Mouse (Mus musculus): ENCODE measurements around the gene Pitpnm2. TPM values are rescaled to one million over a fixed set of nuclear protein-coding genes. Genes with fewer than 3 reads are reported as not detected.

The Pitpnm2 gene
- total and polyA plus RNA-seq, 3 experiments, result 7.0 to 22.2 TPM; not detected in 1

DNA sequence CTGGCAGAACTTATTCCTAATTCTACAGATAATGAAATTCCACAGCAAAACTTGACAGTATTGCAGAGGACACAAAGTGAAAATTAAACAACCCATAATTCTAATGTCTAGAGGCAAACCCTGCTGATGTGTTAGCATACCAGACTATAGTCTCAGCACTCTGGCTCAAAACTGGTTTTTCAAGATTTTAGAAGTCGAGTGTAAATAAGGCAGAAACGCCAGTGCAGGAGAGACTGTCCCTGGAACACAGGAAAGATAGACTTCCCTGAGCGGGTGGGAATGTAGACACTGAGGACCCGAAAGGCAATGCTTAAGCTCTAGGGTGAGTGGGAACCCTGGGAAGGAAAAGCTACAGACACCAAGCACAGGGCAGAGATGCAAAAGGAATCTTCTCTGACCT is 12.5 kb upstream of the Pitpnm2 start:
- Histone ChIP-seq H3K9me3 (replicated peaks; ENCODE audit: insufficient read depth, low read length) (no peaks in the 10 kb centered on the region), H3K79me2 (ENCODE audit: control insufficient read depth, insufficient read depth, low read length, poor library complexity) (no peaks in the 10 kb centered on the region), H3K27me3 (ENCODE audit: control insufficient read depth in 1 of 2, insufficient read depth in 2 of 2, low read length in 2 of 2) (no peaks in the 10 kb centered on the region), H3K4me1 (ENCODE audit: control insufficient read depth in 1 of 2, insufficient read depth in 2 of 2, low read length in 2 of 2) (peaks cover 4 to 14% of the 10 kb centered on the region in 2 experiments; a peak in 2 of 4 replicates), H3K4me3 (ENCODE audit: control insufficient read depth in 1 of 2, insufficient read depth in 1 of 2, low read depth in 2 of 2, low read length in 2 of 2) (no peak overlapping the region), H3K36me3 (ENCODE audit: control insufficient read depth in 1 of 2, insufficient read depth in 2 of 2, low read length in 2 of 2) (peaks cover 12 to 16% of the 10 kb centered on the region in 2 experiments), H3K27ac (ENCODE audit: control insufficient read depth, low read depth, low read length) (no peak overlapping the region), H3K9ac (ENCODE audit: control insufficient read depth, low read depth, low read length, poor library complexity, severe bottlenecking) (no peak overlapping the region)
- TF ChIP-seq USF2 (IDR thresholded peaks at IDR 0.05; ENCODE audit: borderline replicate concordance in 1 of 2, insufficient read depth in 1 of 2, low read depth in 1 of 2, low read length in 2 of 2) (no peak), GABPA (IDR thresholded peaks at IDR 0.05; ENCODE audit: low read depth, low read length) (no peak), UBTF (IDR thresholded peaks at IDR 0.05; ENCODE audit: borderline replicate concordance, insufficient read depth, low read depth, low read length) (no peak), CTCF (IDR thresholded peaks at IDR 0.05 in 2 of 3, conservative IDR thresholded peaks at IDR 0.05 in 1 of 3; ENCODE audit: control insufficient read depth in 1 of 3, insufficient read depth in 1 of 3, low read depth in 2 of 3, low read length in 3 of 3, poor library complexity in 1 of 3, severe bottlenecking in 1 of 3) (no peak), TAL1 (IDR thresholded peaks at IDR 0.05; ENCODE audit: low read length) (no peak), ZC3H11A (IDR thresholded peaks at IDR 0.05; ENCODE audit: low read depth, low read length) (no peak)
- no peak for DNase-seq (ENCODE audit: low read depth, low spot score)

DNA sequence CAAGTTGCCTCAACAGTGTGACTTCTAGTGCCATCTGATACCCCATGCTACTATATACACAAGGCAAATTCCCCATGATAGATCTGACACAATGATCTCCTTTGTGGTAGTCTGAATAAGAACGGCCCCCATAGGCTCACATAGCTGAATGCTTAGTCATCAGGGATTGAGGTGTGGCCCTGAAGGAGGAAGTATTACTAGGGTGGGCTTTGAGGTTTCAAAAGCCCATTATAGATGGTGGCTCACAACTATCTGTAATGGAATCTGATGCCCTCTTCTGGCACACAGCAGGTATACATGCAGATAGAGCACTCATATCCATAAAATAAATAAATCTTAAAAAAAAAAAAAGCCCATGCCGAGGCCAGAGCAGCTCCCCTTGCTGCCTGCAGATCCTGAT is 9.6 kb upstream of the Pitpnm2 start:
- no peaks in the 10 kb centered on the region for H3K9me3 ChIP-seq (replicated peaks; ENCODE audit: insufficient read depth, low read length)
- no peak overlapping the region for H3K27ac ChIP-seq (ENCODE audit: control insufficient read depth, low read depth, low read length)
- TF ChIP-seq E2F4 (IDR thresholded peaks at IDR 0.05; ENCODE audit: borderline replicate concordance, low read depth, low read length) (no peak), CTCF (IDR thresholded peaks at IDR 0.05 in 2 of 3, conservative IDR thresholded peaks at IDR 0.05 in 1 of 3; ENCODE audit: control insufficient read depth in 1 of 3, insufficient read depth in 1 of 3, low read depth in 2 of 3, low read length in 3 of 3, poor library complexity in 1 of 3, severe bottlenecking in 1 of 3) (no peak), TAL1 (IDR thresholded peaks at IDR 0.05; ENCODE audit: low read length) (no peak), MYB (IDR thresholded peaks at IDR 0.05; ENCODE audit: low read depth, low read length) (no peak), RAD21 (IDR thresholded peaks at IDR 0.05; ENCODE audit: low read depth, low read length) (no peak), ETS1 (IDR thresholded peaks at IDR 0.05; ENCODE audit: low read depth, low read length) (no peak), JUND (IDR thresholded peaks at IDR 0.05; ENCODE audit: low read depth, low read length) (no peak), NRF1 (IDR thresholded peaks at IDR 0.05; ENCODE audit: insufficient read depth, low read depth, low read length, poor library complexity, severe bottlenecking) (no peak), CHD1 (IDR thresholded peaks at IDR 0.05; ENCODE audit: low read depth, low read length) (no peak), NELFE (IDR thresholded peaks at IDR 0.05; ENCODE audit: low read depth, low read length) (no peak), MXI1 (IDR thresholded peaks at IDR 0.05; ENCODE audit: low read depth, low read length) (no peak), CHD2 (IDR thresholded peaks at IDR 0.05; ENCODE audit: low read length) (no peak), POLR2A (IDR thresholded peaks at IDR 0.05; ENCODE audit: control insufficient read depth in 1 of 2, insufficient read depth in 1 of 2, low read depth in 1 of 2, low read length in 2 of 2, poor library complexity in 1 of 2) (no peak), POLR2AphosphoS2 (IDR thresholded peaks at IDR 0.05; ENCODE audit: low read length) (no peak), USF2 (IDR thresholded peaks at IDR 0.05; ENCODE audit: borderline replicate concordance in 1 of 2, insufficient read depth in 1 of 2, low read depth in 1 of 2, low read length in 2 of 2) (no peak), TBP (IDR thresholded peaks at IDR 0.05; ENCODE audit: low read depth, low read length) (no peak), MYC (IDR thresholded peaks at IDR 0.05; ENCODE audit: low read depth, low read length) (no peak), ZKSCAN1 (IDR thresholded peaks at IDR 0.05; ENCODE audit: low read depth, low read length) (no peak), USF1 (IDR thresholded peaks at IDR 0.05; ENCODE audit: low read depth, low read length) (no peak)
- peak; percentile 36 for DNase-seq (ENCODE audit: low read depth, low spot score)
- H3K79me2 ChIP-seq (ENCODE audit: control insufficient read depth, insufficient read depth, low read length, poor library complexity), result no peaks in the 10 kb centered on the region
- H3K27me3 ChIP-seq (ENCODE audit: control insufficient read depth in 1 of 2, insufficient read depth in 2 of 2, low read length in 2 of 2), result no peaks in the 10 kb centered on the region
- no peaks in the 10 kb centered on the region for H3K4me1 ChIP-seq (ENCODE audit: control insufficient read depth in 1 of 2, insufficient read depth in 2 of 2, low read length in 2 of 2)
- H3K9ac ChIP-seq (ENCODE audit: control insufficient read depth, low read depth, low read length, poor library complexity, severe bottlenecking), result no peak overlapping the region
- H3K4me3 ChIP-seq (ENCODE audit: control insufficient read depth in 1 of 2, insufficient read depth in 1 of 2, low read depth in 2 of 2, low read length in 2 of 2), result no peak overlapping the region
- peaks cover 0 to 15% of the 10 kb centered on the region in 2 experiments; a peak in 2 of 4 replicates for H3K36me3 ChIP-seq (ENCODE audit: control insufficient read depth in 1 of 2, insufficient read depth in 2 of 2, low read length in 2 of 2)

Data from MEL (cell line).